In genomic region chr2:156368465-156368864, GRCm38 (mm10) we compare ENCODE assay signal across 30 mouse cellular contexts. TPM values are rescaled to one million over a fixed set of nuclear protein-coding genes. Genes with fewer than 3 reads are reported as not detected.
DNase-seq lines count a peak whose midpoint lies in the region; ATAC-seq and TF ChIP-seq lines count a peak whose summit lies in the region.
"Had no signal": no experiment of that assay in that cellular context is flagged by ENCODE, and none has a peak within 500 bp of the region (broad histone marks: within the 10 kb centered on the region; RNA-seq: fewer than 3 reads in every experiment).

No protein-coding gene starts in this region.

- intact Hi-C loops in left cerebral cortex, postnatal 10 days (cut with DNase I), result no loop called here
- intact Hi-C loops in left cerebral cortex, postnatal 4 days (cut with DNase I), result no loop called here

- no peaks in the 10 kb centered on the region for H3K27me3 ChIP-seq in forebrain, postnatal 0 days (ENCODE audit: insufficient read depth, low read length)
- H3K27me3 ChIP-seq in forebrain, embryonic 13.5 days, result no peaks in the 10 kb centered on the region
- H3K27me3 ChIP-seq: CH12.LX; liver, embryonic 13.5 days; midbrain, embryonic 13.5 days; stomach, embryonic 15.5 days had no signal

- H3K9me3 ChIP-seq in forebrain, postnatal 0 days (ENCODE audit: low read length), result no peaks in the 10 kb centered on the region
- no peaks in the 10 kb centered on the region for H3K9me3 ChIP-seq in forebrain, embryonic 13.5 days (replicated peaks)
- H3K9me3 ChIP-seq: embryonic facial prominence, embryonic 13.5 days; hindbrain, embryonic 10.5 days; liver, embryonic 13.5 days; midbrain, embryonic 13.5 days; neural tube, embryonic 13.5 days; stomach, embryonic 15.5 days had no signal

- H3K4me2 ChIP-seq in forebrain, postnatal 0 days (ENCODE audit: low read depth), result no peak overlapping the region
- H3K4me2 ChIP-seq in forebrain, embryonic 13.5 days, result no peak overlapping the region
- H3K4me2 ChIP-seq: embryonic facial prominence, embryonic 13.5 days; liver, embryonic 13.5 days; midbrain, embryonic 13.5 days; neural tube, embryonic 13.5 days; stomach, embryonic 15.5 days had no signal

- WGBS in forebrain, postnatal 0 days, result 76% methylated on average over 3 of the region's 3 CpGs
- 84% methylated on average over 3 of the region's 3 CpGs for WGBS in forebrain, embryonic 13.5 days

- H3K36me3 ChIP-seq in forebrain, postnatal 0 days (ENCODE audit: insufficient read depth), result no peaks in the 10 kb centered on the region
- H3K36me3 ChIP-seq in forebrain, embryonic 13.5 days (ENCODE audit: poor library complexity, severe bottlenecking), result no peaks in the 10 kb centered on the region
- H3K36me3 ChIP-seq: embryonic facial prominence, embryonic 13.5 days; forebrain, embryonic 10.5 days; hindbrain, embryonic 10.5 days; liver, embryonic 13.5 days; midbrain, embryonic 13.5 days; neural tube, embryonic 13.5 days; stomach, embryonic 15.5 days had no signal

- no peak for TF ChIP-seq CTCF in forebrain, postnatal 0 days (IDR thresholded peaks at IDR 0.05; ENCODE audit: low read depth)

- H3K4me3 ChIP-seq in forebrain, postnatal 0 days (ENCODE audit: low read depth, low read length), result no peak overlapping the region
- no peak overlapping the region for H3K4me3 ChIP-seq in forebrain, embryonic 13.5 days
- H3K4me3 ChIP-seq: embryonic facial prominence, embryonic 13.5 days; forebrain, embryonic 10.5 days; hindbrain, embryonic 10.5 days; liver, embryonic 13.5 days; midbrain, embryonic 13.5 days; neural tube, embryonic 13.5 days; stomach, embryonic 15.5 days had no signal

- no peak overlapping the region for H3K9ac ChIP-seq in forebrain, postnatal 0 days
- H3K9ac ChIP-seq in forebrain, embryonic 13.5 days, result no peak overlapping the region
- H3K9ac ChIP-seq: embryonic facial prominence, embryonic 13.5 days; liver, embryonic 13.5 days; midbrain, embryonic 13.5 days; neural tube, embryonic 13.5 days; stomach, embryonic 15.5 days had no signal

- ATAC-seq in forebrain, postnatal 0 days, result peak; percentile 73
- ATAC-seq in forebrain, embryonic 13.5 days, result no peak
- ATAC-seq: forebrain, embryonic 16.5 days; hindbrain, embryonic 16.5 days; midbrain, embryonic 13.5 days had no signal

- H3K4me1 ChIP-seq in forebrain, postnatal 0 days (ENCODE audit: insufficient read depth), result no peaks in the 10 kb centered on the region
- no peaks in the 10 kb centered on the region for H3K4me1 ChIP-seq in forebrain, embryonic 13.5 days
- H3K4me1 ChIP-seq: embryonic facial prominence, embryonic 13.5 days; forebrain, embryonic 10.5 days; hindbrain, embryonic 10.5 days; liver, embryonic 13.5 days; midbrain, embryonic 13.5 days; neural tube, embryonic 13.5 days; stomach, embryonic 15.5 days had no signal

- peak; percentile 40 for DNase-seq in forebrain, postnatal 0 days
- peak; percentile 26 to 48 for DNase-seq in left cerebral cortex, postnatal 10 days (ENCODE audit: extremely low spot score in 1 of 2, low spot score in 2 of 2)
- no peak for DNase-seq in left cerebral cortex, postnatal 4 days
- peak; percentile 34 to 60 for DNase-seq in frontal cortex, postnatal 36 days (ENCODE audit: low spot score in 2 of 2)
- peak; percentile 56 to 57 for DNase-seq in right cerebral cortex, postnatal 36 days (ENCODE audit: low spot score in 2 of 2)
- DNase-seq in kidney, postnatal 36 days, result no peak
- no peak for DNase-seq in T-cell, adult 2 months (ENCODE audit: low spot score)
- DNase-seq: adrenal gland, adult 8-10 months; cerebellum, adult 11-12 months; cerebellum, adult 9-11 months; heart, postnatal 14 days; kidney, adult 2 months; kidney, postnatal 4 days; liver, embryonic 13.5 days; lung, adult 18-20 months; lung, postnatal 10 days; thymus, postnatal 25 days had no signal

- H3K27ac ChIP-seq in forebrain, postnatal 0 days (ENCODE audit: low read depth, low read length), result peak overlapping the region; percentile 15; the same call in 1 of the 2 replicates
- no peak overlapping the region for H3K27ac ChIP-seq in forebrain, embryonic 13.5 days
- H3K27ac ChIP-seq: embryonic facial prominence, embryonic 13.5 days; forebrain, embryonic 10.5 days; hindbrain, embryonic 10.5 days; liver, embryonic 13.5 days; macrophage; midbrain, embryonic 13.5 days; neural tube, embryonic 13.5 days; stomach, embryonic 15.5 days had no signal

RNA-seq across cellular contexts. Expression of gene Epb41l1, which starts 52.2 kb away (rescaled TPM):
- 169 and 211 TPM in 2 replicates for total RNA-seq in forebrain, postnatal 0 days (2014; rRNA removed)
- polyA plus RNA-seq in forebrain, postnatal 0 days (2015; fragmentation: Nextera tagmentation; extraction: Ambion mirVana), result 7.0 and 10.0 TPM in 2 replicates
- 5.3 and 7.1 TPM in 2 replicates for polyA plus RNA-seq in forebrain, embryonic 13.5 days (2015; fragmentation: Nextera tagmentation; extraction: Ambion mirVana)
- 100 to 1,000 TPM; 269 to 284 TPM for total RNA-seq in left cerebral cortex, postnatal 10 days (2021)
- 100 to 1,000 TPM; 229 to 236 TPM for total RNA-seq in left cerebral cortex, postnatal 4 days (2021)
- total RNA-seq: granulocyte monocyte progenitor cell, adult 5-6 weeks; megakaryocyte-erythroid progenitor cell, adult 5-6 weeks had no signal

RNA-seq across cellular contexts. Expression of gene Scand1, which starts 56.0 kb away (rescaled TPM):
- total RNA-seq in forebrain, postnatal 0 days (2014; rRNA removed), result 204 and 242 TPM in 2 replicates
- polyA plus RNA-seq in forebrain, postnatal 0 days (2015; fragmentation: Nextera tagmentation; extraction: Ambion mirVana), result 134 and 170 TPM in 2 replicates
- polyA plus RNA-seq in forebrain, embryonic 13.5 days (2015; fragmentation: Nextera tagmentation; extraction: Ambion mirVana), result 72.2 and 85.3 TPM in 2 replicates
- 100 to 1,000 TPM; 105 to 117 TPM for total RNA-seq in left cerebral cortex, postnatal 10 days (2021)
- 100 to 1,000 TPM in 1 of 2 experiments, 10 to 100 TPM in 1; 96.9 to 106 TPM for total RNA-seq in left cerebral cortex, postnatal 4 days (2021)

RNA-seq across cellular contexts. Expression of gene Cnbd2, which starts 56.4 kb away (rescaled TPM):
- 3.9 and 7.0 TPM in 2 replicates for total RNA-seq in forebrain, postnatal 0 days (2014; rRNA removed)
- polyA plus RNA-seq in forebrain, postnatal 0 days (2015; fragmentation: Nextera tagmentation; extraction: Ambion mirVana), result 9.1 and 10.0 TPM in 2 replicates
- 5.4 and 5.7 TPM in 2 replicates for polyA plus RNA-seq in forebrain, embryonic 13.5 days (2015; fragmentation: Nextera tagmentation; extraction: Ambion mirVana)
- total RNA-seq in left cerebral cortex, postnatal 10 days (2021), result 1 to 10 TPM; 4.7 to 6.7 TPM
- total RNA-seq in left cerebral cortex, postnatal 4 days (2021), result 1 to 10 TPM; 4.1 to 4.7 TPM

Comparison
In these comparisons a context has a peak if more than half of its experiments do, and no peak if none do; other contexts are left out.
1. DNase-seq: peak in forebrain, postnatal 0 days (single experiment), left cerebral cortex, postnatal 10 days (2 of 2), frontal cortex, postnatal 36 days (2 of 2) and right cerebral cortex, postnatal 36 days (2 of 2); none in left cerebral cortex, postnatal 4 days (single experiment), kidney, postnatal 36 days (0 of 2) and T-cell, adult 2 months (single experiment).